In genomic region chr4:82502611-82503010, GRCm38 (mm10) we compare ENCODE assay signal across 9 mouse cellular contexts.
DNase-seq lines count a peak whose midpoint lies in the region; ATAC-seq lines count a peak whose summit lies in the region.
"Had no signal": no experiment of that assay in that cellular context is flagged by ENCODE, and none has a peak within 500 bp of the region (broad histone marks: within the 10 kb centered on the region; RNA-seq: fewer than 3 reads in every experiment).

No protein-coding gene starts in this region.

- H3K36me3 ChIP-seq in heart, embryonic 10.5 days, result peaks cover 10% of the 10 kb centered on the region
- H3K36me3 ChIP-seq in hindbrain, embryonic 10.5 days, result peaks cover 9% of the 10 kb centered on the region
- H3K36me3 ChIP-seq in liver, embryonic 15.5 days (replicated peaks), result 0 out of 2 replicates have a peak, but pooled peaks cover 8% of the 10 kb centered on the region

- H3K9me3 ChIP-seq in heart, embryonic 10.5 days, result no peaks in the 10 kb centered on the region
- no peaks in the 10 kb centered on the region for H3K9me3 ChIP-seq in hindbrain, embryonic 10.5 days
- no peaks in the 10 kb centered on the region for H3K9me3 ChIP-seq in liver, embryonic 15.5 days (replicated peaks)

- H3K4me2 ChIP-seq in liver, embryonic 15.5 days, result peak overlapping the region; percentile 38

- H3K9ac ChIP-seq in liver, embryonic 15.5 days, result no peak overlapping the region

- no peak for DNase-seq in heart, embryonic 10.5 days (ENCODE audit: low spot score)
- no peak for DNase-seq in heart, adult 8-10 months (ENCODE audit: low spot score)
- DNase-seq in Muller cell, postnatal 12 days (ENCODE audit: inconsistent ontology term), result peak; percentile 53
- no peak for DNase-seq in hindbrain, embryonic 10.5 days (ENCODE audit: low spot score)
- DNase-seq in cerebellum, postnatal 36 days, result no peak
- DNase-seq in embryo, embryonic 10.5 days (ENCODE audit: low spot score), result no peak
- DNase-seq in thymus, postnatal 10 days (ENCODE audit: low spot score in 2 of 2), result no peak

- 0 out of 2 replicates have a peak overlapping the region, but pooled peaks have one; percentile 63 for H3K27ac ChIP-seq in heart, embryonic 10.5 days
- no peak overlapping the region for H3K27ac ChIP-seq in hindbrain, embryonic 10.5 days
- no peak overlapping the region for H3K27ac ChIP-seq in liver, embryonic 15.5 days (replicated peaks)

- no peak for ATAC-seq in liver, embryonic 15.5 days (ENCODE audit: insufficient read depth)

- H3K27me3 ChIP-seq in heart, embryonic 10.5 days (ENCODE audit: insufficient read depth, poor library complexity, severe bottlenecking), result no peaks in the 10 kb centered on the region
- peaks cover 67% of the 10 kb centered on the region for H3K27me3 ChIP-seq in hindbrain, embryonic 10.5 days (ENCODE audit: insufficient read depth, poor library complexity, severe bottlenecking)
- H3K27me3 ChIP-seq in liver, embryonic 15.5 days, result peaks cover 55% of the 10 kb centered on the region

- H3K4me3 ChIP-seq in heart, embryonic 10.5 days, result peak overlapping the region; percentile 93
- peak overlapping the region; percentile 79 for H3K4me3 ChIP-seq in hindbrain, embryonic 10.5 days
- H3K4me3 ChIP-seq in liver, embryonic 15.5 days (replicated peaks), result peak overlapping the region; percentile 14; the same call in 1 of the 2 replicates
- H3K4me3 ChIP-seq: erythroblast, embryonic 14.5 days had no signal

- 55% methylated on average over 2 of the region's 2 CpGs for WGBS in heart, embryonic 10.5 days
- WGBS in hindbrain, embryonic 10.5 days, result 83% methylated on average over 2 of the region's 2 CpGs
- WGBS in liver, embryonic 15.5 days (ENCODE audit: insufficient replicate concordance), result 55% methylated on average over 2 of the region's 2 CpGs

- peaks cover 35% of the 10 kb centered on the region for H3K4me1 ChIP-seq in heart, embryonic 10.5 days
- peaks cover 37% of the 10 kb centered on the region for H3K4me1 ChIP-seq in hindbrain, embryonic 10.5 days (replicated peaks)
- H3K4me1 ChIP-seq in liver, embryonic 15.5 days (replicated peaks), result peaks cover 6% of the 10 kb centered on the region

Comparison
In these comparisons a context has a peak if more than half of its experiments do, and no peak if none do; other contexts are left out.
1. H3K4me3 ChIP-seq: peak in every context shown above with its lines; median percentile 93 in heart, embryonic 10.5 days; 79 in hindbrain, embryonic 10.5 days; 14 in liver, embryonic 15.5 days.